Mouse (Mus musculus) embryonic stem cell, embryonic (primary cell): ENCODE results near the gene Pitpnm2.

ENCODE experiments used
- CTCF ChIA-PET, 4 experiments: fragments of 300-600 bp in 2 of 4; fragments of 350-600 bp in 2 of 4; sonication (Branson Sonifier 250); formaldehyde crosslinking; loops; one replicate each; lab custom pipeline; 2022; ENCODE audit warnings: inconsistent platforms in 2 of 4; lab: Charles Lee
- POLR2A ChIA-PET, 4 experiments: fragments of 300-600 bp in 2 of 4; fragments of 350-600 bp in 2 of 4; sonication (Branson Sonifier 250); formaldehyde crosslinking; loops; one replicate each; lab custom pipeline; 2022; ENCODE audit warnings: antibody characterized with exemption in 4 of 4, inconsistent platforms in 1 of 4; lab: Charles Lee

Gene Pitpnm2

GRCm38 (mm10) chr5:124233874-124234661 is 15.5 kb downstream of the Pitpnm2 start:
- ChIA-PET CTCF (interaction anchor here in 1 of 4 experiments (0.7 kb wide), 1 partner anchor 533 kb away, joined by 3 read pairs; no protein-coding TSS in a partner anchor), POLR2A (interaction anchor here in 3 of 4 experiments (0.6 to 1.4 kb wide), 9 partner anchors 9 to 57 kb away, joined by 3 to 8 read pairs (median 3); partner anchors contain the start of gene Pitpnm2 (in 1 of the 3))

- ChIA-PET CTCF (interaction anchor here in 1 of 4 experiments (0.6 kb wide), 1 partner anchor 1277 kb away, joined by 3 read pairs; no protein-coding TSS in a partner anchor), POLR2A (interaction anchor here in 1 of 4 experiments (1.4 kb wide), 2 partner anchors 15 to 17 kb away, joined by 3 to 7 read pairs; partner anchors contain the start of gene Pitpnm2)
Measured at GRCm38 (mm10) chr5:124233144-124233465, 16.5 kb downstream of the Pitpnm2 start.

- ChIA-PET CTCF (interaction anchor here in 1 of 4 experiments (0.6 kb wide), 1 partner anchor 1277 kb away, joined by 3 read pairs; no protein-coding TSS in a partner anchor), POLR2A (interaction anchor here in 2 of 4 experiments (0.6 to 1.4 kb wide), 3 partner anchors 14 to 18 kb away, joined by 3 to 7 read pairs (median 3); partner anchors contain the start of gene Pitpnm2 (in 1 of the 2))
Measured at GRCm38 (mm10) chr5:124232360-124233143, 17.0 kb downstream of the Pitpnm2 start.

GRCm38 (mm10) chr5:124230461-124230860 is 19.1 kb downstream of the Pitpnm2 start:
- ChIA-PET CTCF (interaction anchor here in 1 of 4 experiments (1.6 kb wide), 1 partner anchor 19 kb away, joined by 3 read pairs; the partner anchor contains the start of gene Pitpnm2), POLR2A (interaction anchor here in 2 of 4 experiments (0.8 to 1.8 kb wide), 3 partner anchors 9 to 15 kb away, joined by 3 to 5 read pairs (median 3); no protein-coding TSS in a partner anchor)

GRCm38 (mm10) chr5:124227193-124227592 is 22.4 kb downstream of the Pitpnm2 start:
- ChIA-PET CTCF (interaction anchor here in 2 of 4 experiments (0.6 to 1.5 kb wide), 2 partner anchors 16 to 33 kb away, joined by 3 to 13 read pairs; no protein-coding TSS in a partner anchor), POLR2A (interaction anchor here in 1 of 4 experiments (1.4 kb wide), 1 partner anchor 12 kb away, joined by 4 read pairs; no protein-coding TSS in a partner anchor)

GRCm38 (mm10) chr5:124226494-124226893 is 23.1 kb downstream of the Pitpnm2 start:
- CTCF ChIA-PET, result interaction anchor here in 2 of 4 experiments (0.9 to 1.7 kb wide), 3 partner anchors 15 to 64 kb away, joined by 3 to 6 read pairs (median 3); no protein-coding TSS in a partner anchor
- POLR2A ChIA-PET, result interaction anchor here in 2 of 4 experiments (0.5 to 1.2 kb wide), 3 partner anchors 13 to 58 kb away, joined by 3 to 4 read pairs (median 4); no protein-coding TSS in a partner anchor

- ChIA-PET POLR2A (interaction anchor here in 2 of 4 experiments (0.5 to 1.2 kb wide), 3 partner anchors 13 to 59 kb away, joined by 3 to 4 read pairs (median 4); no protein-coding TSS in a partner anchor), CTCF (interaction anchor here in 3 of 4 experiments (0.6 to 1.7 kb wide), 4 partner anchors 15 to 786 kb away, joined by 3 to 6 read pairs (median 3); no protein-coding TSS in a partner anchor)
Measured at GRCm38 (mm10) chr5:124225891-124226290, 23.7 kb downstream of the Pitpnm2 start.

- POLR2A ChIA-PET, result interaction anchor here in 2 of 4 experiments (0.5 to 1.6 kb wide), 4 partner anchors 11 to 79 kb away, joined by 3 to 4 read pairs (median 3); no protein-coding TSS in a partner anchor
- CTCF ChIA-PET, result no interaction called here
Measured at GRCm38 (mm10) chr5:124224321-124225092, 25.1 kb downstream of the Pitpnm2 start.

GRCm38 (mm10) chr5:124223574-124223973 is 26.0 kb downstream of the Pitpnm2 start:
- POLR2A ChIA-PET, result interaction anchor here in 2 of 4 experiments (0.5 to 1.6 kb wide), 3 partner anchors 10 to 316 kb away, joined by 3 to 4 read pairs (median 3); partner anchors contain the start of gene Denr (in 1 of the 2)
- CTCF ChIA-PET, result no interaction called here

- ChIA-PET CTCF (interaction anchor here in 2 of 4 experiments (0.5 to 0.9 kb wide), 2 partner anchors 60 to 1019 kb away, joined by 3 read pairs; no protein-coding TSS in a partner anchor), POLR2A (interaction anchor here in 3 of 4 experiments (0.7 to 1.6 kb wide), 5 partner anchors 9 to 26 kb away, joined by 3 to 6 read pairs (median 3); no protein-coding TSS in a partner anchor)
Measured at GRCm38 (mm10) chr5:124222696-124223095, 26.9 kb downstream of the Pitpnm2 start.

- ChIA-PET CTCF (no interaction called here), POLR2A (interaction anchor here in 1 of 4 experiments (1.0 to 1.6 kb wide), 3 partner anchors 8 to 23 kb away, joined by 3 to 6 read pairs (median 3); no protein-coding TSS in a partner anchor)
Measured at GRCm38 (mm10) chr5:124221736-124222040, 27.9 kb downstream of the Pitpnm2 start.

GRCm38 (mm10) chr5:124221037-124221735 is 28.4 kb downstream of the Pitpnm2 start:
- POLR2A ChIA-PET, result interaction anchor here in 1 of 4 experiments (1.0 to 1.6 kb wide), 3 partner anchors 8 to 24 kb away, joined by 3 to 6 read pairs (median 3); no protein-coding TSS in a partner anchor
- CTCF ChIA-PET, result no interaction called here

GRCm38 (mm10) chr5:124220551-124220950 is 29.0 kb downstream of the Pitpnm2 start:
- CTCF ChIA-PET, result no interaction called here
- POLR2A ChIA-PET, result no interaction called here

GRCm38 (mm10) chr5:124219431-124219830 is 30.1 kb downstream of the Pitpnm2 start:
- ChIA-PET POLR2A (no interaction called here), CTCF (no interaction called here)

GRCm38 (mm10) chr5:124218986-124219385 is 30.6 kb downstream of the Pitpnm2 start:
- ChIA-PET CTCF (interaction anchor here in 1 of 4 experiments (0.6 kb wide), 1 partner anchor 193 kb away, joined by 3 read pairs; no protein-coding TSS in a partner anchor), POLR2A (interaction anchor here in 2 of 4 experiments (0.9 to 1.2 kb wide), 2 partner anchors 14 to 15 kb away, joined by 3 read pairs; no protein-coding TSS in a partner anchor)

- CTCF ChIA-PET, result no interaction called here
- POLR2A ChIA-PET, result interaction anchor here in 2 of 4 experiments (1.2 to 1.3 kb wide), 2 partner anchors 16 to 31 kb away, joined by 3 read pairs; no protein-coding TSS in a partner anchor
Measured at GRCm38 (mm10) chr5:124217566-124218249, 31.9 kb downstream of the Pitpnm2 start.
